Mouse (Mus musculus): ENCODE data around the gene Trnp1.

Gene Trnp1

GRCm38 (mm10) chr4:133494867-133495266, 3.5 kb downstream of the Trnp1 start:
- in situ Hi-C loops (cut with MboI, MseI) = no loop called here

GRCm38 (mm10) chr4:133494432-133494831, 3.9 kb downstream of the Trnp1 start:
- in situ Hi-C loops (cut with MboI, MseI) = no loop called here

- in situ Hi-C loops (cut with MboI, MseI) = no loop called here
Observed at GRCm38 (mm10) chr4:133493895-133494294, 4.5 kb downstream of the Trnp1 start.

GRCm38 (mm10) chr4:133491800-133492199, 6.5 kb downstream of the Trnp1 start:
- in situ Hi-C loops (cut with MboI, MseI) = no loop called here

- in situ Hi-C loops (cut with MboI, MseI) = no loop called here
Observed at GRCm38 (mm10) chr4:133489489-133490245, 8.7 kb downstream of the Trnp1 start.

- in situ Hi-C loops (cut with MboI, MseI) = no loop called here
Observed at GRCm38 (mm10) chr4:133488619-133489392, 9.5 kb downstream of the Trnp1 start.

GRCm38 (mm10) chr4:133486673-133487357, 11.5 kb downstream of the Trnp1 start:
- in situ Hi-C loops (cut with MboI, MseI) = no loop called here

- in situ Hi-C loops (cut with MboI, MseI) = no loop called here
Observed at GRCm38 (mm10) chr4:133485691-133486425, 12.5 kb downstream of the Trnp1 start.

GRCm38 (mm10) chr4:133484266-133485025, 13.9 kb downstream of the Trnp1 start:
- in situ Hi-C loops (cut with MboI, MseI) = no loop called here

GRCm38 (mm10) chr4:133482479-133482878, 15.9 kb downstream of the Trnp1 start:
- in situ Hi-C loops (cut with MboI, MseI) = no loop called here

GRCm38 (mm10) chr4:133481488-133481887, 16.9 kb downstream of the Trnp1 start:
- in situ Hi-C loops (cut with MboI, MseI) = no loop called here

GRCm38 (mm10) chr4:133480754-133481153, 17.6 kb downstream of the Trnp1 start:
- in situ Hi-C loops (cut with MboI, MseI) = no loop called here

GRCm38 (mm10) chr4:133480185-133480537, 18.2 kb downstream of the Trnp1 start:
- in situ Hi-C loops (cut with MboI, MseI) = no loop called here

- in situ Hi-C loops (cut with MboI, MseI) = no loop called here
Observed at GRCm38 (mm10) chr4:133479458-133480184, 18.7 kb downstream of the Trnp1 start, which contains the start of gene Tent5b. Gene Tent5b, plus strand, starts transcription at chr4:133480132.

- in situ Hi-C loops (cut with MboI, MseI) = loop anchor here (5.0 kb wide), 1 partner anchor 38 kb away; no protein-coding TSS in a partner anchor
Observed at GRCm38 (mm10) chr4:133473833-133474232, 24.5 kb downstream of the Trnp1 start.

GRCm38 (mm10) chr4:133471135-133471821, 27.1 kb downstream of the Trnp1 start:
- in situ Hi-C loops (cut with MboI, MseI) = loop anchor here (5.0 kb wide), 1 partner anchor 41 kb away; no protein-coding TSS in a partner anchor

GRCm38 (mm10) chr4:133469122-133469521, 29.2 kb downstream of the Trnp1 start:
- in situ Hi-C loops (cut with MboI, MseI) = no loop called here

GRCm38 (mm10) chr4:133468080-133468479, 30.3 kb downstream of the Trnp1 start:
- in situ Hi-C loops (cut with MboI, MseI) = no loop called here

GRCm38 (mm10) chr4:133463184-133463583, 35.2 kb downstream of the Trnp1 start:
- in situ Hi-C loops (cut with MboI, MseI) = no loop called here

All from regulatory T cell (primary cell).